Mouse (Mus musculus) liver, adult 2 months (tissue): ENCODE results near the gene Rab25.
"Not testable (repeated sequence)": the region's sequence is repeated elsewhere in the genome, so short reads cannot be mapped to it uniquely, and the experiment has no call there.

Source experiments
- CTCF ChIP-seq: fragments of 200-500 bp; IDR thresholded peaks from 2 replicates; pipeline ENCODE4 v1.5.1; 2011; ENCODE audit warnings: low read depth, low read length, control low read depth
- POLR2A ChIP-seq: fragments of 200-500 bp; IDR thresholded peaks from 2 replicates; pipeline ENCODE4 v1.6.1; 2011; ENCODE audit warnings: low read length, control low read depth; ENCODE audit not compliant: insufficient read depth; ENCODE audit errors: extremely low read depth

DNA sequence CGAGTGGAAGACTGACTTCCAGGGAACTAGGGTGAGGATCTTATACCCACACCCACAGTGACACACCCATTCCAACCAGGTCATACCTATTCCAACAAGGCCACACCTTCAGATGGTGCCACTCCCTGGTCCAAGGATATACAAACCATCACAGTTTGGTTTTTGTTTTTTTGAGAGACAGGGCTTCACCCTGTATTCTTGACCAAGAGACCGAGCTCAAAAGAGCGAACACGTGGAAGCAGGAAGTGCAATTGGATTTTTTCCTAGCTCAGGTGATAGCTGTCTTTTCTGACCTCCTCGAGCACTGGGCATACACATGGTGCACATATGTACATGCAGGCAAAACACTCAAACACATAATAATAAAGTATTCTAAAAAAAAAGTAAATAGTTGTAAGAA lies 29.7 kb upstream of the Rab25 start:
- not testable (repeated sequence) for TF ChIP-seq CTCF, POLR2A
